Mouse (Mus musculus) liver, embryonic 12.5 days (tissue): ENCODE data around the gene Slc25a28. TPM values are rescaled to one million over a fixed set of nuclear protein-coding genes. Genes with fewer than 3 reads are reported as not detected.

ENCODE experiments used
- ATAC-seq: fragments of 200-750 bp; cut with Nextera tagmentation; 2 replicates; pipeline ENCODE4 v1.8.0; 2017; ENCODE audit warnings: moderate number of reproducible peaks, mild to moderate bottlenecking, moderate library complexity
- H3K27ac ChIP-seq: fragments of 300-500 bp; sonication (generic); 2 replicates; pipeline ENCODE4 v1.5.1; 2016; ENCODE audit warnings: mild to moderate bottlenecking
- H3K27me3 ChIP-seq: fragments of 300-500 bp; sonication (generic); replicated peaks from 2 replicates; pipeline ENCODE4 v1.6.1; 2016; ENCODE audit warnings: mild to moderate bottlenecking, moderate library complexity
- H3K36me3 ChIP-seq: fragments of 300-500 bp; sonication (generic); 2 replicates; pipeline ENCODE4 v1.6.1; 2016; ENCODE audit warnings: mild to moderate bottlenecking, moderate library complexity
- H3K4me1 ChIP-seq: fragments of 300-500 bp; sonication (generic); 2 replicates; pipeline ENCODE4 v1.6.1; 2016
- H3K4me2 ChIP-seq: fragments of 300-500 bp; sonication (generic); 2 replicates; pipeline ENCODE4 v1.6.1; 2016; ENCODE audit warnings: mild to moderate bottlenecking, moderate library complexity
- H3K4me3 ChIP-seq: fragments of 300-500 bp; sonication (generic); 2 replicates; pipeline ENCODE4 v1.5.1; 2016; ENCODE audit warnings: mild to moderate bottlenecking, moderate library complexity
- H3K9ac ChIP-seq: fragments of 300-500 bp; sonication (generic); 2 replicates; pipeline ENCODE4 v1.6.1; 2016; ENCODE audit warnings: mild to moderate bottlenecking, moderate library complexity
- H3K9me3 ChIP-seq: fragments of 300-500 bp; sonication (generic); replicated peaks from 2 replicates; pipeline ENCODE4 v1.6.1; 2016; ENCODE audit warnings: mild to moderate bottlenecking, moderate library complexity
- WGBS: fragments of 180-500 bp; shearing (Covaris S2); methylation state at CpG from one replicate; pipeline ENCODE4 v1.1.7; 2016; ENCODE audit not compliant: insufficient replicate concordance; 5-methylcytosine and 5-hydroxymethylcytosine counted together
- polyA plus RNA-seq: library from polyadenylated mRNA; unstranded; fragments of >200 nt; fragmentation: Nextera tagmentation; extraction: Ambion mirVana; gene quantifications from 2 replicates; pipeline ENCODE4 v1.2.1, GENCODE M21; 2016

Slc25a28 gene
- 11.6 and 13.4 TPM in 2 replicates for polyA plus RNA-seq

DNA sequence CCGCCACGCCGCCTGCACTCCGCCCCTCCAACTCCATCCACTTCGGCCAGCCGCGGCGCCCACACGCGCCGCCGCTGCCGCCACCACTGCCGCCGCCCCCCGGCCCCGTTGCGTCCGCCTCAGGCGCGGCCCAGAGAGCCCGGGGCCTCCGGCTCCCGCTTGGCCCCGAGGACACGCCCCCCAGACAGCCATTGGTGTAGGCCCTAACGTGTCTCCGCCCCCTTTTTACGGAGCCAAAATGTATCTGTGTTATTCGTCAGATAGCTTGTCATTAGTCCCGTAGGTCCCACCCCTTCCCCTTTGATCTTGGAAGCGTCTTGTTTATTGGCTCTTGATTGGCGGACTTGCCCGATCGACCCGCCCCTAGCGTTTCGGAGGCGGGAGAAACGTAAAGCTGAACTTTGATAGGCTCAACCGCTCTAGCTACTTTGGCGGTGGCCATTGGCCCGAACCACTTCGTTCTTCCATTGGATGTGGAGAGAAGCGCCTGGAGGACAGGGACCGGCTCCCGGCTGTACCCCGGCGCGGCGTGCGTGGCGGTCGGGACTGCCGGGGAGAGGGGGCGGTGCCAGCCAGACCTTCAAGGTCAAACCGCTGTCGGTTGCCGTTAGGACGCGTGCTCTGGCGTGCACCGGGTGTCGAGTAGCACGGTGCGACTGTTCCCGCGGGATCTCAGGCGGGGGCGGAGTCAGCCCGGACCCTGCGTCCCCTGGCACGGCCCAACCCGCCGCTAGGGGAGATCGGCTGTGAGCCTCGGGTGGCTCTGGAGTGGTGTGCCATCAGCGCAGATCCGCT, at the start of gene Slc25a28:
Slc25a28 (minus strand) TSS at position 152 of the 795 bp plus-strand sequence.
- peak; percentile 92 for ATAC-seq
- H3K4me3 ChIP-seq, result peak within 1 kb of the TSS; percentile 96
- peaks cover 2% of the 10 kb centered on the region; the same call in 1 of the 2 replicates for H3K36me3 ChIP-seq
- H3K27me3 ChIP-seq, result no peaks in the 10 kb centered on the region
- H3K9me3 ChIP-seq, result no peaks in the 10 kb centered on the region
- H3K9ac ChIP-seq, result peak within 1 kb of the TSS; percentile 96
- peak within 1 kb of the TSS; percentile 93 for H3K4me2 ChIP-seq
- under 1% methylated on average over 77 of the region's 79 CpGs for WGBS
- peaks cover 58% of the 10 kb centered on the region for H3K4me1 ChIP-seq
- H3K27ac ChIP-seq, result peak within 1 kb of the TSS; percentile 97

DNA sequence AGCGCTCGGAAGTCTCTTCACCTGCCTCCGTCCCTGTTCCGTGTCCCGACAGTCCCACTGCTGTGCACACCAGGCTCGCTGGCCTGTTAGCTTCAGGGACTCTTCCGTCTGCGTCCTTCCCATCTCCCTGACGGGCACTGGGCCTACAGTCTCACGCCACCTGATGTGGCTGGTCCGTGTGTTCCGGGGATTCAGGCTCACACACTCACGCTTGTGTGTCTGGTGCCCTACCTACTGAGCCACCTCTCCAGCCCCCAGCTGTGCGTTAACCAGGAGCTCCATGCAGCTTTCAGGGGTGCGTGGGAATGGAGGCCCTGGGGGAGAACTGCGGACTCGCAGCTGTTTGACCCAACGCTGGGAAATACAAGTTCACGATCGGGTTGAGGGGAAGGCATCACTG, 49.5 kb upstream of the Slc25a28 start:
- peaks cover 48% of the 10 kb centered on the region for H3K36me3 ChIP-seq
- H3K27me3 ChIP-seq, result no peaks in the 10 kb centered on the region
- H3K4me2 ChIP-seq, result no peak overlapping the region
- H3K4me1 ChIP-seq, result peaks cover 18% of the 10 kb centered on the region
- WGBS, result 92% methylated on average over 20 of the region's 20 CpGs
- ATAC-seq, result no peak
- H3K9me3 ChIP-seq, result no peaks in the 10 kb centered on the region
- no peak overlapping the region for H3K27ac ChIP-seq
- no peak overlapping the region for H3K9ac ChIP-seq
- no peak overlapping the region for H3K4me3 ChIP-seq

DNA sequence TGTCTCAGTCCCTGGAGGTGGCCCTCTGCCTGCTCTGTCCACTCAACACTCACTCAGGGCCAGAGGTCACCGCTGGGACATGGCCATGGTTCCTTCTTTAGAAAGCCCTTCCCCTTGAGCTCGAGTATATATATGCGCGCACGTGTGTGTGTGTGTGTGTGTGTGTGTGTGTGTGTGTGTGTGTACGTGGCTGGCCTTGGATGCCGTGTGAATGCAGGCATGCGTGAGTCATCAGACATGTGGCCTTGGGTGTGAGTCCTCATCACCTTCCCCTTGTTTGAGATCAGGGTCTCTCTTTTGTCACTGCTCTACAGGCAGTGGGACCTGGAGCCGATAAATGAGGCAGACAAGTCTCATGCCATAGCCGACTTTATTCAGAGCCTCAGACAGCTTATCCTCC, 48.8 kb upstream of the Slc25a28 start:
- WGBS, result 79% methylated on average over 9 of the region's 10 CpGs
- ATAC-seq, result no peak
- Histone ChIP-seq H3K9me3 (no peaks in the 10 kb centered on the region), H3K9ac (no peak overlapping the region), H3K4me2 (no peak overlapping the region), H3K27ac (no peak overlapping the region), H3K4me1 (peaks cover 18% of the 10 kb centered on the region), H3K4me3 (no peak overlapping the region), H3K27me3 (no peaks in the 10 kb centered on the region), H3K36me3 (peaks cover 42% of the 10 kb centered on the region)

DNA sequence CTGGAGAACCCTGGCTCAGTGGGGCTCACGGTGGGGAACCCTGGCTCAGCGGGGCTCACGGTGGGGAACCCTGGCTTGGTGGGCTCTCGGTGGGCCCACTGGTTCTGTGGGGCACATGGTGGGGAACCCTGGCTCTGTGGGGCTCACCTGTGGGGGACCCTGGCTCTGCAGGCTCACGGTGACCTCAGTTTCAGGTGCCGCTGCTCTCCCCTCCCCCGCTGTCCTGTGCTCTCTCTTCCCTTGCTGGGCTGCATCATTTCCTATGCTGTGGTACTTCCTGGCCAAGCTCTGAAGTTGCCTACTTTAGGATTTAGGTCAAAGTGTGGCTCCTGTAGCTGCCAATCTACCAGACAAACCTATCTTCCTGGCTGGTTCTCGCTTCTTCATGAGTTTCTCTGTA, 48.2 kb upstream of the Slc25a28 start:
- H3K4me3 ChIP-seq, result no peak overlapping the region
- H3K9ac ChIP-seq, result no peak overlapping the region
- no peaks in the 10 kb centered on the region for H3K27me3 ChIP-seq
- H3K36me3 ChIP-seq, result peaks cover 41% of the 10 kb centered on the region
- H3K27ac ChIP-seq, result no peak overlapping the region
- H3K4me1 ChIP-seq, result peaks cover 18% of the 10 kb centered on the region
- ATAC-seq, result no peak
- H3K9me3 ChIP-seq, result no peaks in the 10 kb centered on the region
- no peak overlapping the region for H3K4me2 ChIP-seq
- WGBS, result 74% methylated on average over 8 of the region's 8 CpGs

DNA sequence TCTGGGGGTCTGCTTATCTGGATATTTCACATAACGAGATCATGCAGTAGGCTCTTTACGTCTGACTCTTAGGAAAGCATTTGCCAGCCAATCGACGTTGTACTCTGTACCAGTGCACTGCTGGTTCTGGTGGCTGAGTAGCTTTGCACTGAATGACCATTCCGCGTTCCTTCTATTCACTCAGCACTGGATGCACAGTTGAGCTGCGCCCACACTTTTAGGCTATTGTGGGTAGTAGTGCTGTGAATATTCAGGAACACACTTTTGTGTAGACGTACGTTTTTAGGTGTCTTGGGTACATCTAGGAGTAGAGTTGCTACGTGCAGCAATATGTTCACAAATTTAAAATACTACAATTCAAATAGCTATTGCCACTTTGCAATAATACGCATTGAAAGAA, 45.4 kb upstream of the Slc25a28 start:
- Histone ChIP-seq H3K4me1 (peaks cover 9% of the 10 kb centered on the region), H3K9ac (no peak overlapping the region), H3K9me3 (no peaks in the 10 kb centered on the region), H3K27me3 (no peaks in the 10 kb centered on the region), H3K4me2 (no peak overlapping the region), H3K27ac (no peak overlapping the region), H3K36me3 (peaks cover 22% of the 10 kb centered on the region), H3K4me3 (no peak overlapping the region)
- 87% methylated on average over 11 of the region's 11 CpGs for WGBS
- no peak for ATAC-seq

DNA sequence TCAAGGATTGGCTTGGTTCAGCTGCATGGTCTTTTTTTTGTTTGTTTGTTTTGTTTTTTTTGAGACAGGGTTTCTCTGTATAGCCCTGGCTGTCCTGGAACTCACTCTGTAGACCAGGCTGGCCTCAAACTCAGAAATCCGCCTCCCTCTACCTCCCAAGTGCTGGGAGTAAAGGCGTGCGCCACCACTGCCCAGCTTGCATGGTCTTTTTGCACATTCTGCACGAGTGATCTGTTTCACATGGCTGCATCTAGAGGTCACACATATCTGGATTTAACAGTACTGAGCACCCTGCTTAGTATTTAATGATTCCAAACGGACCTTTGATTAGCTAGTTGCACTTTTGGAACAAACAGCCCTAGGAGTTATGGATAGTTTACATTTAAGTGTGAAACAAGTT, 37.3 kb upstream of the Slc25a28 start:
- Histone ChIP-seq H3K9me3 (no peaks in the 10 kb centered on the region), H3K4me3 (no peak overlapping the region), H3K27me3 (no peaks in the 10 kb centered on the region), H3K4me1 (peaks cover 12% of the 10 kb centered on the region), H3K36me3 (peaks cover 17% of the 10 kb centered on the region), H3K4me2 (peak overlapping the region; percentile 41), H3K27ac (no peak overlapping the region), H3K9ac (no peak overlapping the region)
- no peak for ATAC-seq
- 64% methylated on average over 5 of the region's 5 CpGs for WGBS

DNA sequence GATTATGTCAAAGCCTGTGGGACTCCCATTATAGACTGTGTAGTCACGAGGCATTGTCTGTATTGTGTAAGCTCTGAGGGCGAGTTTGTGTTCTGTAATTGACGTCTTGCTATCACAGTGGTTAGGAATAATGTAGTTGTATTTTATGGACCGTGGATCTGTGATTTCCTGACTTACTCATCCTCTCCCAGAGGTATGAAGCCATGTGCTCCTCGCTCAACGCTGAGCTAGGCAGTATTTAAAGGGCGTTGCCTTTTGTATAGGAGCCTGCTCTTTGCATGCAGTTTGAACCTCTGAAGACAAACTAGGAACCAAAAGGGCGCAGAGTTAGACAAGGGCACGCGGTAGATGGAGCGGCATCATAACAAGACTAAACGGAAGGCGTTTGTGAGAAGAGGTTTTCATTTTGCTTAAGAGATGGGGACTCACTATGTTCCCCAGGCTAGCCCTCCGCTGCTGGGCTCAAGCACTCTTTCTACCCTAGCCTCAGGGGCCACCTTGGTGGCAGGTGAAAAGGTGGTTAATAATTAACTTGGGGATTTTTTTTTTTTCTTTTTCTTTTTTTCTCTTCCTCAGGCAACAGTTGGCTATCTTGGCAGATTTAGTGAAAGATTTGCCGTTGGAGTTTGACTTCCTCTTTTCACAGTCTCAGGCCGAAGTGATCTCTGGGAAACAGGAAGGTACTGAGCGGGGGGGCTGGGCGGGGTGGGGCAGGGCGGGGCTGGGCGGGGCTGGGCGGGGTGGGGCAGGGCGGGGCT, 36.7 kb upstream of the Slc25a28 start:
- Histone ChIP-seq H3K4me3 (peak overlapping the region; percentile 11; the same call in 1 of the 2 replicates), H3K4me2 (peak overlapping the region; percentile 41), H3K27ac (peak overlapping the region; percentile 57), H3K4me1 (peaks cover 12% of the 10 kb centered on the region), H3K36me3 (peaks cover 17% of the 10 kb centered on the region), H3K9ac (no peak overlapping the region), H3K9me3 (no peaks in the 10 kb centered on the region), H3K27me3 (no peaks in the 10 kb centered on the region)
- ATAC-seq, result peak; percentile 46
- 31% methylated on average over 22 of the region's 22 CpGs for WGBS

DNA sequence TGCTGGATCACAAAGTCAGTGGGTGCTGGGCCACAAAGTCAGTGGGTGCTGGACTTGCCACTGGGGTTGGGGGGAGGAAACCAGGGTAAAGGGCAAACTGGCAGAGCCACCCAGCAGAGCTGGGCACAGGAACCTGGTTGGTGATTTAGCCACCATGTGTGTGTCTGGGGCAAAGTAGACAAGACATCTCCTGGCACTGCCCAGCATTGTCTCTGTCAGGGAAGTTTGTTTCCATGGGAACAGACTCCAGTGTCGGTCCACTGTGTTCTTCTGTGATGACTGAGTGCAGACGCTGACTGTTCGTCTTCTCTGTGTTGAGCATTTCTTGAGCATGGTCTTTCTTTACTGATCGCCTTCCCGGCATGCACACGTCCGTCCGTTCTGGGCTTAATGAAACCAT, 34.6 kb upstream of the Slc25a28 start:
- no peaks in the 10 kb centered on the region for H3K9me3 ChIP-seq
- no peak overlapping the region for H3K9ac ChIP-seq
- H3K36me3 ChIP-seq, result peaks cover 29% of the 10 kb centered on the region
- no peak for ATAC-seq
- H3K4me1 ChIP-seq, result peaks cover 12% of the 10 kb centered on the region
- H3K27ac ChIP-seq, result no peak overlapping the region
- 85% methylated on average over 8 of the region's 8 CpGs for WGBS
- no peak overlapping the region for H3K4me2 ChIP-seq
- H3K4me3 ChIP-seq, result no peak overlapping the region
- no peaks in the 10 kb centered on the region for H3K27me3 ChIP-seq

DNA sequence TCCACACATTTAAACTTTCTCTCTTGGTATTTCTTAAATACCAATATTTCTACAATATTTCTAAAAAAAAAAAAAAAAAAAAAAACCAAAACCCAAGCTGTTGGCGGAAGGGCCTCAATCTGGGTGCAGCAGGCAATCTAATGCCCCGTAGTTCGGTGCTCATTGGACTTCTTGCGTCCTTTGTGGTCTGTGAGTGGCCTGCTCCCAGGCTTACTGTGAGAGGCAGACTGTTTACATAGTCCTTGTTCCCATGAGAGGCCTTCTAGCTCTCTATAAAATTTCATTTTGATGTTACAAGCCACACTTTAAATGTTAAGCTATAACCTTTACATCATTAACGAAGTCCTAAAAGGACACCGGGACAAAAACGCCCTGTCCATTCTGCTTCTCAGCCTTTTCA, 33.5 kb upstream of the Slc25a28 start:
- H3K27ac ChIP-seq, result no peak overlapping the region
- no peak overlapping the region for H3K4me2 ChIP-seq
- H3K9me3 ChIP-seq, result no peaks in the 10 kb centered on the region
- 86% methylated on average over 7 of the region's 7 CpGs for WGBS
- H3K4me3 ChIP-seq, result no peak overlapping the region
- H3K36me3 ChIP-seq, result peaks cover 26% of the 10 kb centered on the region
- H3K27me3 ChIP-seq, result no peaks in the 10 kb centered on the region
- H3K4me1 ChIP-seq, result peaks cover 12% of the 10 kb centered on the region
- H3K9ac ChIP-seq, result no peak overlapping the region
- no peak for ATAC-seq

DNA sequence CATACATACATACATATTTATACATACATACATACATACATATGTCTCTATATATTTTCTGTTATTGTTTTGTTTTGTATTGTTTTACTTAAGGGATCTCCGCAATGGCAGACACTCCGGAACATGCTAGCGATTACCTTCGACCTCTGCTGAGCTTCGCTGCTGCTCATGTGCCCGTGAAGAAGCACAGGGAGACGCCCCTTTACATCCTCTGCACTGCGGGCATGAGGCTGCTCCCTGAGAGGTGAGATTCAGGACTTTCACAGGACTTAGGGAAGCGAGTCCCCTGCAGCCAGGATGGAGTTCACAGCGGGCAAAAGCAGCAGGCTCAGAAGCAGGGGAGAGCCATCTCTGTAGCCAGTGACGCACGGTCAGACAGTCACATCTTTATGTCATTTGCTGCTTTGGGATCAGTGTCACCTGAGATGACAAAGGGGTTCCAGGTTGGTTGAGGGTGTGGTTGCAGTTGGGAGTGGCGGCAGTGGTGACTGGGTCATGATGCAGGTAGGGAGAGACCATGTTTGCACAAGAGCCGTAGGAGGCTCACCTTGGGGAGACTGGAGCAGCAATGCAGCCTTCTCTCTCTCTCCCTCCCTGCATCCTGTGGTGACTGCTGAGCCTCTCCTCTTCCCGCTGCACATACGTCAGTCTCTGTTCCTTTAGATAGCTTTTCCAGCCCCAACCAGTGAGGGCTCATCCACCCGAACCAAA, 30.3 kb upstream of the Slc25a28 start:
- Histone ChIP-seq H3K4me1 (no peaks in the 10 kb centered on the region), H3K9ac (no peak overlapping the region), H3K27ac (no peak overlapping the region), H3K4me3 (no peak overlapping the region), H3K27me3 (no peaks in the 10 kb centered on the region), H3K9me3 (no peaks in the 10 kb centered on the region), H3K36me3 (peaks cover 32% of the 10 kb centered on the region), H3K4me2 (no peak overlapping the region)
- WGBS, result 82% methylated on average over 17 of the region's 17 CpGs
- no peak for ATAC-seq

DNA sequence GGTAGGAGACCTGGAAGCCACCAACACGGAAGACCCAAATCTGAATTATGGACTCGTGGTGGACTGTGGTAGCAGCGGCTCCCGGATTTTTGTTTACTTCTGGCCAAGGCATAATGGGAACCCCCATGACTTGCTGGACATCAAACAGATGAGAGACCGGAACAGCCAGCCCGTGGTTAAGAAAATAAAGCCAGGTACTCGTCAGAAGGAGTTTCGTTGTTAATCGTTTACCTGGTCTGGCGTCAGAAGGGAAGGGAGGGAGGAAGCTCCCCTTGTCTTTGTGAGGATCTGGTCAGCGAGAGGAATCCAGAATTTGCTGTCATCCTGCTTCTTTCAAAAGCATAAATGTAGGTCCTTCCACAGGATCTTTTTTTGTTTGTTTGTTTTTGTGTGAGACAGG, 29.5 kb upstream of the Slc25a28 start:
- Histone ChIP-seq H3K27me3 (no peaks in the 10 kb centered on the region), H3K4me2 (no peak overlapping the region), H3K9me3 (no peaks in the 10 kb centered on the region), H3K4me1 (no peaks in the 10 kb centered on the region), H3K27ac (no peak overlapping the region), H3K9ac (no peak overlapping the region), H3K36me3 (peaks cover 37% of the 10 kb centered on the region), H3K4me3 (no peak overlapping the region)
- 77% methylated on average over 11 of the region's 11 CpGs for WGBS
- no peak for ATAC-seq

DNA sequence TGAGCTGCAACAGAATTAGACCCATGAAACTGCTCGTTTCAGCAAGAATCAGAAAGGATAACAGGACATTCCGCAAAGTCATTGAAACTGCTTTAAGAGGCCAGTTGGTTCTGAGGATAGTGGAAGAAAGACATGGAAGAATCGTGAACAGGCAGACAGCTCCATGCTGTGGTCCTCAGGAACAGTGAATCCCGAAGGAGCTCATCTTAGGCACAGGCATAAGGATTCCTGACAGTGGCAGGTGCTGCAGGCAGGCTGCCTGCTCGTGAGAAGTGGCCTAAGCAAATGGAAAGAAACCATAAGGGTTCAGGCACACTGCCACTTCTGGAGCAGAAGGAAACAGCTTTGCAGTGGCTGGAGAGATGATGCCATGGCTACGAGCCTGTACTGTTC, 25.1 kb upstream of the Slc25a28 start:
- WGBS, result 70% methylated on average over 6 of the region's 6 CpGs
- Histone ChIP-seq H3K27ac (no peak overlapping the region), H3K4me2 (no peak overlapping the region)

More for the DNA sequence above, 25.1 kb upstream of the Slc25a28 start:
- Histone ChIP-seq H3K4me1 (peaks cover 13% of the 10 kb centered on the region), H3K4me3 (no peak overlapping the region), H3K36me3 (peaks cover 17% of the 10 kb centered on the region), H3K9me3 (no peaks in the 10 kb centered on the region), H3K27me3 (no peaks in the 10 kb centered on the region), H3K9ac (no peak overlapping the region)
- no peak for ATAC-seq
